ENCODE assay signal across 18 mouse cellular contexts in genomic region chr3:52396951-52397615, GRCm38 (mm10).
A peak's percentile ranks its signal among the peaks of the same experiment; 100 is the strongest.
DNase-seq lines count a peak whose midpoint lies in the region; ATAC-seq and TF ChIP-seq lines count a peak whose summit lies in the region.
"Had no signal": no experiment of that assay in that cellular context is flagged by ENCODE, and none has a peak within 500 bp of the region (broad histone marks: within the 10 kb centered on the region; RNA-seq: fewer than 3 reads in every experiment).

No protein-coding gene starts in this region.

- H3K36me3 ChIP-seq in liver, adult 2 months (ENCODE audit: control insufficient read depth, insufficient read depth, low read length), result no peaks in the 10 kb centered on the region
- H3K36me3 ChIP-seq in liver, embryonic 12.5 days, result no peaks in the 10 kb centered on the region
- H3K36me3 ChIP-seq: embryonic facial prominence, embryonic 12.5 days; forebrain, embryonic 10.5 days; limb, embryonic 12.5 days; neural tube, embryonic 13.5 days; stomach, embryonic 15.5 days had no signal

- no peak overlapping the region for H3K9ac ChIP-seq in liver, adult 2 months (ENCODE audit: low read depth, low read length)
- H3K9ac ChIP-seq in liver, embryonic 12.5 days, result no peak overlapping the region
- H3K9ac ChIP-seq: embryonic facial prominence, embryonic 12.5 days; limb, embryonic 12.5 days; neural tube, embryonic 13.5 days; stomach, embryonic 15.5 days had no signal

- peak; percentile 17 for DNase-seq in liver, adult 2 months (ENCODE audit: extremely low read depth, low read depth, low spot score)
- peak; percentile 89 for DNase-seq in cerebellum, adult 11-12 months
- DNase-seq in naive thymus-derived CD4-positive, alpha-beta T cell, adult 2 months (ENCODE audit: low read depth), result peak; percentile 25
- DNase-seq in thymus, postnatal 25 days, result peak; percentile 76
- DNase-seq in adrenal gland, adult 8-10 months, result no peak
- DNase-seq in urinary bladder, postnatal 25 days (ENCODE audit: low spot score), result no peak
- no peak for DNase-seq in layer of hippocampus, adult 9-11 months
- DNase-seq: adrenal gland, adult 2 months; heart, postnatal 36 days had no signal

- H3K9me3 ChIP-seq in liver, embryonic 12.5 days (replicated peaks), result no peaks in the 10 kb centered on the region
- H3K9me3 ChIP-seq: embryonic facial prominence, embryonic 12.5 days; forebrain, embryonic 10.5 days; limb, embryonic 12.5 days; neural tube, embryonic 13.5 days; stomach, embryonic 15.5 days had no signal

- no peak overlapping the region for H3K4me2 ChIP-seq in liver, embryonic 12.5 days
- H3K4me2 ChIP-seq: embryonic facial prominence, embryonic 12.5 days; limb, embryonic 12.5 days; neural tube, embryonic 13.5 days; stomach, embryonic 15.5 days had no signal

- no peak for ATAC-seq in liver, embryonic 12.5 days
- ATAC-seq: midbrain, embryonic 16.5 days; Patski had no signal

- peaks cover 9% of the 10 kb centered on the region for H3K4me1 ChIP-seq in liver, adult 2 months (ENCODE audit: control insufficient read depth, insufficient read depth, low read length)
- peaks cover 7% of the 10 kb centered on the region; the same call in 1 of the 2 replicates for H3K4me1 ChIP-seq in liver, embryonic 12.5 days

- no peak for TF ChIP-seq CTCF in liver, adult 2 months (IDR thresholded peaks at IDR 0.05; ENCODE audit: low read depth, low read length)

- H3K27ac ChIP-seq in liver, adult 2 months (replicated peaks; ENCODE audit: insufficient read depth, low read depth, low read length), result no peak overlapping the region
- no peak overlapping the region for H3K27ac ChIP-seq in liver, embryonic 12.5 days
- H3K27ac ChIP-seq: embryonic facial prominence, embryonic 12.5 days; forebrain, embryonic 10.5 days; heart, adult 2 months; limb, embryonic 12.5 days; neural tube, embryonic 13.5 days; stomach, embryonic 15.5 days had no signal

- WGBS in liver, adult 2 months, result 62% methylated on average over 10 of the region's 10 CpGs
- WGBS in liver, embryonic 12.5 days (ENCODE audit: insufficient replicate concordance), result 66% methylated on average over 10 of the region's 10 CpGs

- TF ChIP-seq POLR2A in liver, adult 2 months (IDR thresholded peaks at IDR 0.05; ENCODE audit: extremely low read depth, insufficient read depth, low read length), result no peak

- H3K79me2 ChIP-seq in liver, adult 2 months (ENCODE audit: control insufficient read depth, insufficient read depth, low read length), result no peaks in the 10 kb centered on the region

- H3K4me3 ChIP-seq in liver, adult 2 months (ENCODE audit: insufficient read depth, low read depth, low read length), result no peak overlapping the region
- no peak overlapping the region for H3K4me3 ChIP-seq in liver, embryonic 12.5 days
- H3K4me3 ChIP-seq: embryonic facial prominence, embryonic 12.5 days; forebrain, embryonic 10.5 days; heart, adult 2 months; limb, embryonic 12.5 days; neural tube, embryonic 13.5 days; stomach, embryonic 15.5 days had no signal

- no peaks in the 10 kb centered on the region for H3K27me3 ChIP-seq in liver, adult 2 months (ENCODE audit: control insufficient read depth, insufficient read depth, low read length)
- peaks cover 16% of the 10 kb centered on the region for H3K27me3 ChIP-seq in liver, embryonic 12.5 days (replicated peaks)
- H3K27me3 ChIP-seq: embryonic facial prominence, embryonic 12.5 days; Patski; stomach, embryonic 15.5 days had no signal

Comparison
In these comparisons a context has a peak if more than half of its experiments do, and no peak if none do; other contexts are left out.
1. DNase-seq: peak in liver, adult 2 months (single experiment), cerebellum, adult 11-12 months (single experiment), naive thymus-derived CD4-positive, alpha-beta T cell, adult 2 months (single experiment) and thymus, postnatal 25 days (single experiment); none in adrenal gland, adult 8-10 months (single experiment), urinary bladder, postnatal 25 days (single experiment) and layer of hippocampus, adult 9-11 months (single experiment).